Mouse (Mus musculus) layer of hippocampus, adult 18-20 months (tissue): ENCODE data around the gene Bst2. TPM values are rescaled to one million over a fixed set of nuclear protein-coding genes. Genes with fewer than 3 reads are reported as not detected.

ENCODE experiments used
- DNase-seq, 2 experiments: peaks; one replicate each; pipeline ENCODE4 v3.0.0; 2022; ENCODE audit warnings: low spot score in 2 of 2
- total RNA-seq, 2 experiments: library from RNA; stranded (reverse); gene quantifications; 2 replicates each; pipeline ENCODE4 v1.2.3; 2021

Bst2 gene
- total RNA-seq, 2 experiments from 2014 or later = 3.8 to 5.4 TPM

GRCm38 (mm10) chr8:71486136-71486529 is 51.1 kb downstream of the Bst2 start:
- DNase-seq = no peak

- DNase-seq = peak; percentile 83 to 89
Measured at GRCm38 (mm10) chr8:71485142-71486135, 51.8 kb downstream of the Bst2 start, which contains the start of gene Ano8. Gene Ano8 (minus strand): TSS chr8:71485963.

GRCm38 (mm10) chr8:71484736-71485135 is 52.5 kb downstream of the Bst2 start:
- no peak for DNase-seq

Other genes starting within 250 kb of the Bst2 start
- gene Use1, start 170.6 kb downstream of the Bst2 start, total RNA-seq = 100 to 1,000 TPM; 111 to 127 TPM
- gene Ocel1, start 166.2 kb downstream of the Bst2 start, total RNA-seq = 10 to 100 TPM; 14.3 to 17.9 TPM
- 10 to 100 TPM; 44.6 to 46.5 TPM for gene Nr2f6, start 155.5 kb downstream of the Bst2 start, total RNA-seq
- 1 to 10 TPM; 3.3 TPM for gene Ushbp1, start 141.7 kb downstream of the Bst2 start, total RNA-seq
- 100 to 1,000 TPM in 1 of 2 experiments, 10 to 100 TPM in 1; 94.1 to 103 TPM for gene Babam1, start 140.6 kb downstream of the Bst2 start, total RNA-seq
- under 1 TPM; 0.22 to 0.25 TPM for gene Ankle1, start 131.4 kb downstream of the Bst2 start, total RNA-seq
- 100 to 1,000 TPM; 287 to 312 TPM for gene Abhd8, start 73.8 kb downstream of the Bst2 start, total RNA-seq
- gene Mrpl34, start 72.5 kb downstream of the Bst2 start, total RNA-seq = 10 to 100 TPM; 48.1 to 48.9 TPM
- gene Dda1, start 68.3 kb downstream of the Bst2 start, total RNA-seq = 10 to 100 TPM; 82.5 to 91.6 TPM
- gene Ano8, start 51.5 kb downstream of the Bst2 start, total RNA-seq = 10 to 100 TPM; 48.4 to 49.2 TPM
- gene Gtpbp3, start 49.4 kb downstream of the Bst2 start, total RNA-seq = 10 to 100 TPM; 30.4 to 36.1 TPM
- gene Plvap, start 25.7 kb downstream of the Bst2 start, total RNA-seq = 1 to 10 TPM; 7.4 to 7.9 TPM
- not detected for gene Ccdc194, start 11.7 kb downstream of the Bst2 start, total RNA-seq
- gene Mvb12a, start 5.5 kb upstream of the Bst2 start, total RNA-seq = 10 to 100 TPM; 29.9 to 37.9 TPM
- gene Tmem221, start 21.4 kb upstream of the Bst2 start, total RNA-seq = under 1 TPM in 1 of 2 experiments, not detected in 1; 0.20 TPM
- under 1 TPM; 0.12 to 0.15 TPM for gene Nxnl1, start 29.1 kb upstream of the Bst2 start, total RNA-seq
- 100 to 1,000 TPM; 105 to 126 TPM for gene Slc27a1, start 31.4 kb upstream of the Bst2 start, total RNA-seq
- 10 to 100 TPM; 32.0 to 33.1 TPM for gene Pgls, start 54.7 kb upstream of the Bst2 start, total RNA-seq
- gene Fam129c, start 60.2 kb upstream of the Bst2 start, total RNA-seq = 1 to 10 TPM; 2.5 to 3.1 TPM
- gene Colgalt1, start 73.5 kb upstream of the Bst2 start, total RNA-seq = 10 to 100 TPM; 53.7 to 54.1 TPM
- 100 to 1,000 TPM; 226 to 246 TPM for gene Unc13a, start 134.3 kb upstream of the Bst2 start, total RNA-seq
- 1 to 10 TPM; 3.7 to 4.4 TPM for gene Jak3, start 138.8 kb upstream of the Bst2 start, total RNA-seq
- 1 to 10 TPM; 1.7 to 1.8 TPM for gene Insl3, start 151.8 kb upstream of the Bst2 start, total RNA-seq
- gene B3gnt3, start 164.3 kb upstream of the Bst2 start, total RNA-seq = under 1 TPM; 0.33 to 0.59 TPM
- 10 to 100 TPM; 94.9 to 99.9 TPM for gene Fcho1, start 188.3 kb upstream of the Bst2 start, total RNA-seq